Mouse (Mus musculus): Measurements from ENCODE around the gene 9930111J21Rik1.
"Not testable (repeated sequence)": the region's sequence is repeated elsewhere in the genome, so short reads cannot be mapped to it uniquely, and the experiment has no call there.

The 9930111J21Rik1 gene

DNA sequence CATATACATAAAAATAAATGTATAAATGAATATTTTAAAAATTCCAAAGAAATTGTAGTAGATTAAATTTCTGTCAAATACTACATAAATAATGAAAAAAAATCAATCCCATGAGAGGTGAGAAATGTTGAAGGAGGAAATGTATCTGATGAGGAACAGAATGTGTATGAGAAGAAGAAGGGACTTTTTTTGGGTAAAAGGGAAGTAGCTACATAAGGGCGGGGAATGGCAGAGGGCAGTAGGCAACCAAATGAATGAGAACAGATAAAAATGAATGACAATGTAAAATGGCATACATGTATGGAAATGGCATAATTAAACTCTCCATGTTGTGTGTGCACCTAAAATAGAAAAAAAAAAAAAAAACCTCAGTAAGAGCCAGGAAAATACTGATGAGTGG, 65.6 kb downstream of the 9930111J21Rik1 start:
- DNase-seq, result no peak

DNA sequence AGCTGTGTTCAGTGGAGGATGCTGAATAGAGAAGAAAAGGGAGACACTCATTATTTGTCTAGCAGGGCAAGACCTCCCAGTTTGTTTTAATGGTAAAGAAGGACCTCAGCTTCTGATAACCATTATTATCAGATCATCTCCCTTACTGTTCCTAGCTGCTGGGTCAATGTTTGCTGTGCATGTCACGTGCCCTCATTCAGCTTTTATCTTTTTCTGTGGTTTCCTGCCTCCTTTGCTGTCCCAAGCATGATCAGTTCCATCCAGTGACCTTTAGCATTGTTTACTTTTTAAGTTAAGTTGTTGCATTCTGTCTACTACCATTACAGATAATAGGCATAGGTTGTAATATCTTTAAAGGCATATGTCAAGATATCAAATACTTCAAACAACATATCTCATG, 70.7 kb downstream of the 9930111J21Rik1 start:
- no peak for DNase-seq

DNA sequence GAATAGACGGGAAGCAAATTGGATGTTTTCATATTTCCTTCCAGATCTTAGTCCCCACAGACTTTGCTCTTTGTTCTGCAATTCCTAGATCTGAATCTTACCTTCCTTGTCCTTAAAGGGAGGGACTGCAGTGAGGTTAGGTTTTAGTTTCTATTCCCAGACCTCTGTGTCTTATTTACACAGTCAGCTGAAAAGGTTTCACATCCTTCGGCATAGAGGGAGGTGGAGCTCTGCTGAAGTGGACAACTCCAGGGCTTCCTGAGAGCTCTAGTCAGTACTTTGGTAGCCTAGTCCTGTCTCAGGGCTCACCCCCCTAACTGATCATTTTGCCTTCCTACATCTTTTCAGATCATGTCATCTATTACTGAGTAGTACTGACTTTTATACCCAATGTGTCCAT, 77.2 kb downstream of the 9930111J21Rik1 start, which contains the start of gene Gm5431:
Gm5431 (minus strand) TSS at position 194 of the 400 bp plus-strand sequence.
- no peak for DNase-seq

DNA sequence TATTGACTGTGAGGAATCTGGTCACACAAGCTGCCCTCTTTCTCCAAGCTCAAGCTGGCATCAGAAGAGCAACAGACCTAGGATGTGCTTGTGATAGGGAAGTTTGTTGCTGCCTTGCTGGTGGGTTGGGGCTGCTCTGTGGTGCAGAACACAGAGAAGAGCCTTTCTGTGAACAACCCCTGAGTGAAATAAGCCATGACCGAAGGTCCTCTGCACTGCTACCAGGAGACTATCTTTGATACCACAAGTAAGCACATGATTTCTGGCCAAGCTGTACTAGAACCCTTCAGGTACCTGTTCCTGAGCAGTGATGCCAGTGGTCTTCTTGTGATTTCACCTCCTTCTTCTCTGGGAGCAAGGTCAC, 77.6 kb downstream of the 9930111J21Rik1 start:
- DNase-seq, result not testable (repeated sequence)

DNA sequence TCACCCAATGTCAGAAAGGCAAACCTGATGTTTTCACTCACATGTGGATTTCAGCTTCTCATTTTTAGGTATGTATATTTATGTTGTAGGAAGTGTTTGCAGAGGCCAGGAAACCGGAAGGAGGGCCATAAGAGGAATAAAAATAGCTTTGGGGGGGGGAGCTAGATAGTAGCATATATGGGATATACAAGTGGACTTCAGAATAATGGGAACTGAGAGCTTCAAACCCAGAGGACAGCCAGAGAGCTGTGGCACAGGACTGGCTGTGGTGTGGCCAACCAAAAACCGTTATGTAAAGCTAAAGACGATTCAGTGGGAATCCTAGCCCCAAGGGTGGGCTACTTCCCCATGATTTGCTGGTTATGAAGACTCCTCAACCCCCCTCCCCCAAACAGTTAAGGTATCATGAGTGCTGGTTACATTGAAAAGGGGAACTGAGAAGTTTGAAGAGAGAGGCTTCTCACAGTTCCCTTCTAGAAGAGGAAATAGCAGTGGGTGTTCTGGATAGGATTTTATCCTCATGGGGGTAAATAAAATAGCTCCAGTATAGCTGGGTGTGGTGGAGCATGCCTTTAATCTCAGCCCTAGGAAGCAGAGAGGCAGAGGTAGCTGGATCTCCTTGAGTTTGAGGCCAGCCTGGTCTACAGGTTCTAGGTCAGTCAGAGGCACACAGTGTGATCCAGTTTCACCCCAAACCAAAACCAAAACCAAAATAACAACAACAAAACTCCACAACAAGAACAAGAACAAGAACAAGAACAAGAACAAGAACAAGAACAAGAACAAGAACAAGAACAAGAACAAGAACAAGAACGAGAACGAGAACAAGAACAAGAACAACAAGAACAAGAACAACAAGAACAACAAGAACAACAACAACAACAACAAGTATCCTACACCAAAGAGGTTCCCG, 78.3 kb downstream of the 9930111J21Rik1 start:
- not testable (repeated sequence) for DNase-seq

DNA sequence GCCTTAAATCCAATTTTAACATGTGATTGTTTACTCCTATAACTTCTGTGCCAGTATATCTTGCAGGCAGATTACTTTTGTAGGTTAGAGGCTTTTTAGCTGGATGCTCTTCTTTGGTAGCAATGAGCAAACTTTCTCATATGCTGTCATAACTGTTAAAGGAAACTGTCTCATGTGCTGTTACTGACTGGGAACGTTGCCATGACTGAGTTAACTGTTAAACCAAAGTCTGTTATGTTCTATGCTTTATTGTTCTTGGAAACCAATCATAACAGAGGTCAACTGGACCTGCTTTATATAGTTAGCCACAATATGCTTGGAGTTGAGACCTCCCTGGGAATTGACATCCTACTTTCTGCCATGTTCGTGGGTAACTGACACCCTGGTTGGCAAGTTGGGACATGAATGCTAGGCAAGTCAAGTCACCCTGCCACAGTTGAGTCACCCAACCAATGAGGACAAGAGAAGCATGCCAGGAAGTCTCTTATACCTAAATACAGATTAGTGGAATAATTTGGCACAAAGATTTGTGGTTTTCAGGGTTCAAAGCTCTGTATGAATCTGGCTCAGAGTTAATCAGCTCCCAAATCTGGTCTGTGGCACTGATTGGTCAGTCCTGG, 80.3 kb downstream of the 9930111J21Rik1 start:
- no peak for DNase-seq

Data from embryo, embryonic 11 days (tissue).